Mouse (Mus musculus) stomach, embryonic 14.5 days (tissue): ENCODE data around the gene Pfkp. TPM values are rescaled to one million over a fixed set of nuclear protein-coding genes. Genes with fewer than 3 reads are reported as not detected.

Source experiments
- ATAC-seq: fragments of 200-750 bp; cut with Nextera tagmentation; 2 replicates; pipeline ENCODE4 v1.8.0; 2017; ENCODE audit warnings: low read depth, moderate TSS enrichment; ENCODE audit not compliant: insufficient number of reproducible peaks, insufficient read depth, low FRiP score
- H3K27ac ChIP-seq: fragments of 300-500 bp; sonication (generic); 2 replicates; pipeline ENCODE4 v1.5.1; 2014; ENCODE audit warnings: mild to moderate bottlenecking, low read length, moderate library complexity, mixed read lengths
- H3K27me3 ChIP-seq: fragments of 300-500 bp; sonication (generic); 2 replicates; pipeline ENCODE4 v1.6.1; 2014; ENCODE audit warnings: low read length, control low read depth, mixed read lengths; ENCODE audit not compliant: control insufficient read depth, insufficient read depth
- H3K36me3 ChIP-seq: fragments of 300-500 bp; sonication (generic); 2 replicates; pipeline ENCODE4 v1.6.1; 2014; ENCODE audit warnings: mild to moderate bottlenecking, control low read depth, low read length, moderate library complexity, mixed read lengths; ENCODE audit not compliant: control insufficient read depth, insufficient read depth
- H3K4me1 ChIP-seq: fragments of 300-500 bp; sonication (generic); 2 replicates; pipeline ENCODE4 v1.6.1; 2014; ENCODE audit warnings: low read length, control low read depth, mixed read lengths; ENCODE audit not compliant: control insufficient read depth, insufficient read depth
- H3K4me2 ChIP-seq: fragments of 300-500 bp; sonication (generic); replicated peaks from 2 replicates; pipeline ENCODE4 v1.6.1; 2014; ENCODE audit warnings: low read depth, low read length, control low read depth
- H3K4me3 ChIP-seq: fragments of 300-500 bp; sonication (generic); 2 replicates; pipeline ENCODE4 v1.5.1; 2014; ENCODE audit warnings: low read depth, low read length, control low read depth
- H3K9ac ChIP-seq: fragments of 300-500 bp; sonication (generic); replicated peaks from 2 replicates; pipeline ENCODE4 v1.6.1; 2014; ENCODE audit warnings: low read depth, mild to moderate bottlenecking, control low read depth, low read length, moderate library complexity, mixed read lengths
- H3K9me3 ChIP-seq: fragments of 300-500 bp; sonication (generic); 2 replicates; pipeline ENCODE4 v1.6.1; 2016; ENCODE audit warnings: low read depth, low read length, control low read depth; ENCODE audit not compliant: control insufficient read depth
- WGBS: fragments of 180-500 bp; shearing (Covaris S2); extraction: QIAGEN DNeasy Blood & Tissue Kit; methylation state at CpG from one replicate; pipeline ENCODE4 v1.1.7; 2014; 5-methylcytosine and 5-hydroxymethylcytosine counted together
- polyA plus RNA-seq: library from polyadenylated mRNA; unstranded; fragments of >200 nt; fragmentation: Nextera tagmentation; extraction: Ambion mirVana; gene quantifications from 2 replicates; pipeline ENCODE4 v1.2.1, GENCODE M21; 2014

Gene Pfkp
- polyA plus RNA-seq, 1 experiment from 2014 or later: 26.5 TPM

DNA sequence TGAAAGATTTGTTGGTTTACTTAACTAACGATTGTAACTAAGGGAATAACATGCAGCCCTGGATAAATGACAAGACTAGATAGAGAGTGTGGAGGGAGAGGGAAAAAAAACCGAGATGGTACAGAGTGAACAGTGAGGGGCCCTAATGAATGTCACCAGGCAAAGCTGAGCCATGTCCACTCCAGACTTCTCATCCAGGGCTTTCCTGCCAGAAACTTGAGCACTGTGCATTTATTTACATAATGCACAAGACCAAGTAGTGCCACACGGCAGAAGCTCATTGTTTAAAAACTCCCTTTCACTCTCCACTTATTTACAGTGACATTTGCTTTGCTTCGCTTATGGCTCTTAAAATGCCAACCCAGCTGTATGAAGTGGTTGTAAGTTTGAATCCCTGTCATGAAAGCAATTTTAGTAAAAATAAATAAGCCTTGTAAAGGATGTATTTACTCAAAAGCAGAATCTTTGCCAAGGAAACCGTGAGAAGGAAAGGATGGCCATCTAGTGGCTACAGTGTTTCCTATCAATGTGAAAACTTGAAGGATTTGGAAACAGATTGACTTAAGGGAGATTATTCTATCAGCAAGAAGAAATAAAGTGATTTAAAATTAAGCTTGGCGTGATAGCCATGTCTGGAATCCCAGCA lies 113.2 kb downstream of the Pfkp start:
- ATAC-seq: no peak
- Histone ChIP-seq H3K9ac (no peak overlapping the region), H3K9me3 (no peaks in the 10 kb centered on the region), H3K27me3 (no peaks in the 10 kb centered on the region), H3K4me3 (no peak overlapping the region), H3K27ac (no peak overlapping the region), H3K36me3 (no peaks in the 10 kb centered on the region), H3K4me1 (no peaks in the 10 kb centered on the region), H3K4me2 (no peak overlapping the region)
- WGBS: 23% methylated on average over 6 of the region's 6 CpGs

DNA sequence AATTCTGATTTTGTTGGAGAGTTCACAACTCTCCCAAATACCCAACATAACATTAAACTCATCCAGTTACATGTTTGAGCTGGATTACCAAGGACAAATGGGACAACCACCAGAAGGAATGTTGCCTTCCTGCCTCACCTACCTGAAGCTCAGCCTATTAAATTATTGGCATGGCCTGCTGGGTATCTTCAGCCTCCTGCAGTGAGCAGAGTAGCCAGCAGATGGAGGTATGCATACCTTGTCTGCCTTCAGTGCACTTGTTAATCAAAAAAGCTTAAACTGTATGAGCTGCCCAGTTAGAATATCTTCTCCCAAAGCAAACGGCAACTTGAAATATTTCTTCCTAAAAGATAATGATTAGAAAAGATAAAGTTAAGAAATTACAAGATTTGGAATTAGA lies 115.9 kb downstream of the Pfkp start:
- H3K4me3 ChIP-seq: no peak overlapping the region
- H3K4me1 ChIP-seq: no peaks in the 10 kb centered on the region
- H3K36me3 ChIP-seq: no peaks in the 10 kb centered on the region
- no peaks in the 10 kb centered on the region for H3K27me3 ChIP-seq
- 83% methylated on average over 1 of the region's 1 CpGs for WGBS
- no peaks in the 10 kb centered on the region for H3K9me3 ChIP-seq
- ATAC-seq: no peak
- no peak overlapping the region for H3K27ac ChIP-seq
- no peak overlapping the region for H3K9ac ChIP-seq
- H3K4me2 ChIP-seq: no peak overlapping the region

Other genes with a start within 250 kb of the Pfkp start
- gene Pitrm1, start 100.6 kb downstream of the Pfkp start, polyA plus RNA-seq: 104 and 105 TPM in 2 replicates